Mouse (Mus musculus) thymus, adult 2 months (tissue): ENCODE results near the gene Ube2t.

Experiments used
- CTCF ChIP-seq: fragments of 200-500 bp; IDR thresholded peaks from 2 replicates; pipeline ENCODE4 v1.5.1; 2012; ENCODE audit warnings: mild to moderate bottlenecking, control low read depth, low read length, moderate library complexity, borderline replicate concordance; ENCODE audit not compliant: control insufficient read depth, poor library complexity, insufficient read depth; ENCODE audit errors: extremely low read depth
- POLR2A ChIP-seq: fragments of 200-500 bp; IDR thresholded peaks from 2 replicates; pipeline ENCODE4 v1.6.1; 2012; ENCODE audit warnings: mild to moderate bottlenecking, low read length, control low read depth, moderate library complexity; ENCODE audit not compliant: control insufficient read depth, poor library complexity, insufficient read depth; ENCODE audit errors: extremely low read depth

DNA sequence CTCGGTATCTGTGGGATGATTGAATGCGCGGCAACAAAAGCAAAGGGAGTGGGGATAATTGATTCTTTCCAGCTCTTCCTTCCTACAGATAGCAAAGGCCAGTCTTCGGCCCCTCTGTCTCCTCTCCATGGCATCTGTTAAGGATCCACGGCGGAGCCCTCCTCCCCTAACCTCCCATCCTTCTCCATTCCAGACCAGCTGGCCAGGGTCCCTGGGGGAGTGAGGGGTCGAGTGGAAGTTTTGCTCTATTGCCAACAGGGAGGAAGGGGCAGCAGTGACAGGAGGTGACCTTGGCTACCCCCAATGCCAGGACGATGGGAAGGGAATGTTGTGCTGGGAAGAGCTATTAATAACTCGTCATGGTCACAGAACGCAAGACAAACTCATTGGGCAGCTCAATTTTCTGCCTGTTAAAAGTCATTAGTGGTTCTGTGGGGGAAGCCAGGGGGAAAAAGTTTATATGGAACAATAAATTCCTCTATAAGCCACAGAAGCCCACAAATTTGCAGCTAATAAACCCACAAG, 52.6 kb downstream of the Ube2t start:
- TF ChIP-seq CTCF (no peak), POLR2A (no peak)
